Mouse (Mus musculus) olfactory bulb, adult 2 months (tissue): ENCODE data around the gene Mmp9.
A peak's percentile ranks its signal among the peaks of the same experiment; 100 is the strongest.

ENCODE experiments used
- CTCF ChIP-seq: fragments of 200-500 bp; IDR thresholded peaks from 2 replicates; pipeline ENCODE4 v1.5.1; 2012; ENCODE audit warnings: low read depth, mild to moderate bottlenecking, low read length, moderate library complexity; ENCODE audit not compliant: insufficient read depth
- POLR2A ChIP-seq: fragments of 200-500 bp; IDR thresholded peaks from 2 replicates; pipeline ENCODE4 v1.6.1; 2012; ENCODE audit warnings: mild to moderate bottlenecking, low read depth, low read length, moderate library complexity; ENCODE audit not compliant: insufficient read depth

GRCm38 (mm10) chr2:164995976-164996375 lies 55.4 kb downstream of the Mmp9 start:
- TF ChIP-seq CTCF (no peak), POLR2A (0 out of 2 replicates have a peak, but pooled peaks have one; percentile 20)
